Mouse (Mus musculus) neural tube, postnatal 0 days (tissue): Measurements from ENCODE around the gene Smr3a. TPM values are rescaled to one million over a fixed set of nuclear protein-coding genes. Genes with fewer than 3 reads are reported as not detected.

Experiments used
- polyA plus RNA-seq: library from polyadenylated mRNA; unstranded; fragments of >200 nt; fragmentation: Nextera tagmentation; extraction: Ambion mirVana; gene quantifications from 2 replicates; pipeline ENCODE4 v1.2.1, GENCODE M21; 2015

The Smr3a gene
- 0.32 and 0.39 TPM in 2 replicates for polyA plus RNA-seq

DNA sequence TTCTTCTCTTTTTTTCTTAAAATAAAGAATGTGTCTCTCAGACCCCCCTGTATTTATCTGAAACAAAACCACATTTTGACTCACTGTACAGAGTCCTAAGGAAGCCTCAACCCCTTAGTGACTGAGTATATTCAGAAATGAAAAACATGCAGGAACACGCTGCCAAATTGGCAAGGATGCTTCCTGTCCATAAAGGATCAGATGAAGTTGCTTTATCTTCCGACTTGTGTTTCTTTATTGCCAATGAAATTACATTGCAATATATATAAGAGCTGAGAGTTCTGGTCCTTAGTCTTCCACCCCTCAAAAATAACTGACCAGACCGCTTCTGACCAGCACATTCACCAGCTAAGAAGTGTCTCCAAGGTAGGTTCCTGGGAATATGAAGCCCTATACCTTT, at the start of gene Smr3a:
Smr3a (plus strand) TSS at position 301 of the 400 bp plus-strand sequence.

GRCm38 (mm10) chr5:87969201-87969600, 33.1 kb upstream of the Smr3a start, which contains the start of the genes 2310003L06Rik and Gm28434:
2310003L06Rik (plus strand) TSS chr5:87969459.
Gm28434 (plus strand) TSS chr5:87969517.

DNA sequence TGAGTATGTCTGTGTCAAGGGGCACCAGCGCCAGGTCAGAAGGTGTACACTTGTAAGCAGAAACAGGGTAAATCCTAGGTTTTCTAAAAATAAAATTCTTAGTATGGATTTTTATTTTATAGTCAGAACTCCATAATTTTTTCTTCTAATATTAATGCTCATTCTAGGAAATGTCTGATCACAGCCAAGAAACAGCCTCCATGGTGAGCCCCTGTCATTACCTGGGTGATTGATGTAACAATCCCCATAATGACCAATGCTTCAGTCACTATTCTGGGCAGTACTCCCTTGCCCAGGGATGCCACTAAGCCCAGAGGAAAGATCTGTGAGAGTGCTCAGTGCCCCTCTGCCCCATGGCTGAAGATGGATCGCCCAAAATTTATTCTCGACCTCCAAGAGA, 23.2 kb upstream of the Smr3a start, which contains the start of gene Cabs1:
Cabs1 (plus strand) TSS at position 301 of the 400 bp plus-strand sequence.

Other genes with a start within 250 kb of the Smr3a start
- not detected in 2 replicates for gene Csn1s2a, start 228.0 kb upstream of the Smr3a start, polyA plus RNA-seq
- gene Csn1s2b, start 194.5 kb upstream of the Smr3a start, polyA plus RNA-seq, result not detected in 2 replicates
- gene Prr27, start 176.9 kb upstream of the Smr3a start, polyA plus RNA-seq, result not detected in 2 replicates
- gene Odam, start 117.5 kb upstream of the Smr3a start, polyA plus RNA-seq, result not detected in 2 replicates
- 0.47 TPM in 1 of 2 replicates, not detected in the other for gene Csn3, start 77.0 kb upstream of the Smr3a start, polyA plus RNA-seq
- gene 2310003L06Rik, start 33.1 kb upstream of the Smr3a start, polyA plus RNA-seq, result 0.22 TPM in 1 of 2 replicates, not detected in the other
- gene Gm28434, start 33.0 kb upstream of the Smr3a start, polyA plus RNA-seq, result 0.61 TPM in 1 of 2 replicates, not detected in the other
- not detected in 2 replicates for gene Cabs1, start 23.1 kb upstream of the Smr3a start, polyA plus RNA-seq
- not detected in 2 replicates for gene Smr2, start 84.0 kb downstream of the Smr3a start, polyA plus RNA-seq
- not detected in 2 replicates for gene Gm11116, start 109.0 kb downstream of the Smr3a start, polyA plus RNA-seq
- not detected in 2 replicates for gene Gm11115, start 151.6 kb downstream of the Smr3a start, polyA plus RNA-seq